Mouse (Mus musculus): Measurements from ENCODE around the gene Morc3. TPM values are rescaled to one million over a fixed set of nuclear protein-coding genes. Genes with fewer than 3 reads are reported as not detected.

The Morc3 gene
- polyA plus RNA-seq, 1 experiment = 34.2 TPM

DNA sequence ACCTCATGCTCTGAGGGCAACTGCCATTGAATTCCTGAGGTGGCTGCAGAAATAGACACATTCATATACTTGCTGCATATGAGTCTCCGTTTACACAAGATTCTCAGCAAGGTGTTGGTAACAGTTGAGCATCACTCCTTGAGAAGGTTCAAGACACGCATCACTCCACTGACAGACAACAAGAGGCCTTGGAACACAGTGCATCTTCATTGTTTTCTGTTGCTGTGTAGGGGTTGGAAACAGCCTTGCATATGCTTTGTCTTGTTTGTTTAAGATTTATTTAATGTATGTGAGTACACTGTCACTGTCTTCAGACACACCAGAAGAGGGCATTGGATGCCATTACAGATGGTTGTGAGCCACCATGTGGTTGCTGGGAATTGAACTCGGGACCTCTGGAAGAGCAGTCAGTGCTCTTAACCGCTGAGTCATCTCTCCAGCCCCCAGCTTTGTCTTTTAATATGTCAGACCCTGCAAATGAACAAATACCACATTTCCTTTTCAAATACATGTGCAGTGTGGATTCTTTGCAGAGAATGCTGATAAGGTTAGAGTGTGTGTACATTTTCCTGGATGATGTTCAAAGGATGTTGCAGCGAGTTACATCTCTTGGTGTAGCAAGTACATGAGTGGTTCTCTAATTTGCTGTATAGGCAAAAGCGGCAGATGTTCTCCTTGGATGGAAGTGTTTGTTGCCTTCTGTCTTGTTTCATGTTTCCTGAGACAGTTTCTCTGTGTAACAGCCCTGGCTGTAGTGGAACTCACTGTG, 45.9 kb downstream of the Morc3 start:
- Histone ChIP-seq H3K4me3 (replicated peaks; ENCODE audit: control insufficient read depth, low read depth, low read length) (no peak overlapping the region), H3K27ac (ENCODE audit: control insufficient read depth, insufficient read depth, low read depth, low read length, poor library complexity) (no peak overlapping the region), H3K4me1 (ENCODE audit: control insufficient read depth, insufficient read depth, low read length) (no peaks in the 10 kb centered on the region; the same call in 1 of the 2 replicates)
- 76% methylated on average over 6 of the region's 6 CpGs for WGBS
- TF ChIP-seq CTCF (IDR thresholded peaks at IDR 0.05; ENCODE audit: control insufficient read depth, insufficient read depth, low read length) = no peak
- TF ChIP-seq POLR2A (IDR thresholded peaks at IDR 0.05; ENCODE audit: borderline replicate concordance, control insufficient read depth, low read depth, low read length) = no peak

GRCm38 (mm10) chr16:93883423-93884085, 51.6 kb downstream of the Morc3 start, which contains the start of gene Chaf1b:
Gene Chaf1b, plus strand, starts transcription at chr16:93883901.
- WGBS = under 1% methylated on average over 54 of the region's 54 CpGs
- Histone ChIP-seq H3K4me1 (ENCODE audit: control insufficient read depth, insufficient read depth, low read length) (no peaks in the 10 kb centered on the region), H3K4me3 (replicated peaks; ENCODE audit: control insufficient read depth, low read depth, low read length) (peak within 1 kb of the TSS; percentile 92), H3K27ac (ENCODE audit: control insufficient read depth, insufficient read depth, low read depth, low read length, poor library complexity) (no peak within 1 kb of the TSS; the same call in 1 of the 2 replicates)
- TF ChIP-seq POLR2A (IDR thresholded peaks at IDR 0.05; ENCODE audit: borderline replicate concordance, control insufficient read depth, low read depth, low read length) = peak; percentile 43; the same call in 1 of the 2 replicates
- TF ChIP-seq CTCF (IDR thresholded peaks at IDR 0.05; ENCODE audit: control insufficient read depth, insufficient read depth, low read length) = no peak

- no peak overlapping the region; the same call in 1 of the 2 replicates for H3K27ac ChIP-seq (ENCODE audit: control insufficient read depth, insufficient read depth, low read depth, low read length, poor library complexity)
- TF ChIP-seq POLR2A (IDR thresholded peaks at IDR 0.05; ENCODE audit: borderline replicate concordance, control insufficient read depth, low read depth, low read length) (no peak), CTCF (IDR thresholded peaks at IDR 0.05; ENCODE audit: control insufficient read depth, insufficient read depth, low read length) (no peak)
Observed at GRCm38 (mm10) chr16:93884086-93884721, 52.3 kb downstream of the Morc3 start.

GRCm38 (mm10) chr16:93884722-93885113, 52.8 kb downstream of the Morc3 start:
- 42% methylated on average over 5 of the region's 5 CpGs for WGBS
- no peak overlapping the region for H3K27ac ChIP-seq (ENCODE audit: control insufficient read depth, insufficient read depth, low read depth, low read length, poor library complexity)
- no peaks in the 10 kb centered on the region for H3K4me1 ChIP-seq (ENCODE audit: control insufficient read depth, insufficient read depth, low read length)
- peak overlapping the region; percentile 92 for H3K4me3 ChIP-seq (replicated peaks; ENCODE audit: control insufficient read depth, low read depth, low read length)
- TF ChIP-seq CTCF (IDR thresholded peaks at IDR 0.05; ENCODE audit: control insufficient read depth, insufficient read depth, low read length) (no peak), POLR2A (IDR thresholded peaks at IDR 0.05; ENCODE audit: borderline replicate concordance, control insufficient read depth, low read depth, low read length) (no peak)

More at GRCm38 (mm10) chr16:93884086-93884721, 52.3 kb downstream of the Morc3 start:
- under 1% methylated on average over 43 of the region's 43 CpGs for WGBS
- H3K4me3 ChIP-seq (replicated peaks; ENCODE audit: control insufficient read depth, low read depth, low read length) = peak overlapping the region; percentile 92
- no peaks in the 10 kb centered on the region for H3K4me1 ChIP-seq (ENCODE audit: control insufficient read depth, insufficient read depth, low read length)

- Histone ChIP-seq H3K4me1 (ENCODE audit: control insufficient read depth, insufficient read depth, low read length) (no peaks in the 10 kb centered on the region), H3K4me3 (replicated peaks; ENCODE audit: control insufficient read depth, low read depth, low read length) (no peak overlapping the region), H3K27ac (ENCODE audit: control insufficient read depth, insufficient read depth, low read depth, low read length, poor library complexity) (no peak overlapping the region)
- WGBS = 47% methylated on average over 6 of the region's 6 CpGs
- TF ChIP-seq POLR2A (IDR thresholded peaks at IDR 0.05; ENCODE audit: borderline replicate concordance, control insufficient read depth, low read depth, low read length) (no peak), CTCF (IDR thresholded peaks at IDR 0.05; ENCODE audit: control insufficient read depth, insufficient read depth, low read length) (no peak)
Observed at GRCm38 (mm10) chr16:93888481-93888880, 56.6 kb downstream of the Morc3 start.

- WGBS = 39% methylated on average over 12 of the region's 12 CpGs
- no peak overlapping the region for H3K27ac ChIP-seq (ENCODE audit: control insufficient read depth, insufficient read depth, low read depth, low read length, poor library complexity)
- no peaks in the 10 kb centered on the region; the same call in 1 of the 2 replicates for H3K4me1 ChIP-seq (ENCODE audit: control insufficient read depth, insufficient read depth, low read length)
- TF ChIP-seq POLR2A (IDR thresholded peaks at IDR 0.05; ENCODE audit: borderline replicate concordance, control insufficient read depth, low read depth, low read length) (no peak), CTCF (IDR thresholded peaks at IDR 0.05; ENCODE audit: control insufficient read depth, insufficient read depth, low read length) (no peak)
- no peak overlapping the region for H3K4me3 ChIP-seq (replicated peaks; ENCODE audit: control insufficient read depth, low read depth, low read length)
Observed at GRCm38 (mm10) chr16:93890948-93891604, 59.2 kb downstream of the Morc3 start.

DNA sequence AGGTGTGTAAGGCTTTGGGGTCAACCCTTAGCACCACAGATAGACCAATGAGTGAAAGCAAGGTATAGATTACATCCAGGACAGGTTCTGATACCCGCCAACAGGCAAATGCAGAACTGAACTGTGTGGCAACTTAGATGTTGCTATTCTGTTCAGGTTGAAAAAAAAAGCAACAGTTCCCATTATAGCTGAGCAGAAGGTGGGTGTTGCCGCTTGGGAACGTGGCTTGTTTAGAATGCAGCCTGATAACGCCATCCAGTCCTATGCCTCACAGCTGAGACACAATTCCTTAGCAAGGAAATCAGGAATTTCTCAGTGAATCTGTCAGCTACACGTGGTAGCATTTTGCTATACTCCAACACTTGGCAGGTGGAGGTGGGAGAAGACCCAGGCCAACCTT, 61.4 kb downstream of the Morc3 start:
- Histone ChIP-seq H3K4me1 (ENCODE audit: control insufficient read depth, insufficient read depth, low read length) (no peaks in the 10 kb centered on the region; the same call in 1 of the 2 replicates), H3K4me3 (replicated peaks; ENCODE audit: control insufficient read depth, low read depth, low read length) (no peak overlapping the region), H3K27ac (ENCODE audit: control insufficient read depth, insufficient read depth, low read depth, low read length, poor library complexity) (no peak overlapping the region)
- WGBS = 81% methylated on average over 5 of the region's 5 CpGs
- TF ChIP-seq CTCF (IDR thresholded peaks at IDR 0.05; ENCODE audit: control insufficient read depth, insufficient read depth, low read length) (no peak), POLR2A (IDR thresholded peaks at IDR 0.05; ENCODE audit: borderline replicate concordance, control insufficient read depth, low read depth, low read length) (no peak)
